Mouse (Mus musculus) E14TG2a.4 (cell line): ENCODE measurements around the gene Tcf7l2.

Experiments used
- CTCF ChIP-seq: conservative IDR thresholded peaks from 2 replicates; pipeline ENCODE4 v1.5.1; 2014; ENCODE audit warnings: low read length
- NANOG ChIP-seq: IDR thresholded peaks from 2 replicates; pipeline ENCODE4 v1.6.1; 2014; ENCODE audit warnings: borderline replicate concordance, low read length, mixed read lengths
- POU5F1 ChIP-seq: IDR thresholded peaks from 2 replicates; pipeline ENCODE4 v1.6.1; 2014; ENCODE audit warnings: low read length, borderline replicate concordance

- TF ChIP-seq CTCF (no peak), NANOG (no peak), POU5F1 (no peak)
Observed at GRCm38 (mm10) chr19:55870825-55871224, 129.2 kb downstream of the Tcf7l2 start.
